Mouse (Mus musculus) cerebellum, adult 8-10 months (tissue): ENCODE measurements at regions not wholly inside any gene's neighbourhood (a gene's known extent, or its start where the extent isn't known, plus 50 kb on each side); places are given as distances from the start of the nearest gene placed in this dataset.
A peak's percentile ranks its signal among the peaks of the same experiment; 100 is the strongest.
"Not testable (repeated sequence)": the region's sequence is repeated elsewhere in the genome, so short reads cannot be mapped to it uniquely, and the experiment has no call there.

Experiments used
- DNase-seq: peaks from one replicate; pipeline ENCODE4 v3.0.0; 2022

DNA sequence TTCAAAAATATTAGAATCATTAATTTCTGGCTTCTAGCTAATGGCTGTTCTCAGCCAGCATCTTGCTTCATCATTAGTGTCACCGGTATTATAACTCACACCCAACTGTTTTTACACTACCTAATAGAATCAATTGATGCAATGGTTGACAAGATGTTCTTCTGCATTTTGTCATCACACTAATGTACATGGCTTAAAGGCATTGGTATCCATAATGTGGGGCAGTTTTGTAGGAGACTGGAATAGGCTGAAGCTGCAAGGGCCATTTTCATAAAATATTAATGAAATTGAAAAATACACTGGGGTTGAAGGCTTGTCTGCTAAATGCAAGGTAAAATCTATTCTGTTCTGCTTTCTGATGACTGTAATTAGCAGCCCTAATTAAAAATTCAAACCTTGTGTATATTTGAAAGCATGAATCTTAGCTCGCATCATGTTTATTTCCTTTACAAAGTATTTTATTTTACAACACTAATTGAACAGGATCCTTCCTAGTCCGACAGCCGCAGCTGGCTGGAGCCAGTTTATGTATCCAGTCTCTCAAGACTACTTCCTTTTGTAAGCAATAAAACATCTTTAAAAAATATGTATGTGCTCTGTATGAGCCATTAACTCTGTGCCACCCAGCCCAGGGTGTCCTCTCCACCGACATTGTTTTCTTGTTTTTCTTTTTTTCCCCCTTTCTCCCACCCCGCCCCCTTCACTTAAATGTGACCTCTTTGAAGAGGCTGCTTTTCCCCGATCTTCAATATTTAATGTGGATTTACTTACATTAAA is 259.6 kb downstream of the Pou4f1 start:
- no peak for DNase-seq

DNA sequence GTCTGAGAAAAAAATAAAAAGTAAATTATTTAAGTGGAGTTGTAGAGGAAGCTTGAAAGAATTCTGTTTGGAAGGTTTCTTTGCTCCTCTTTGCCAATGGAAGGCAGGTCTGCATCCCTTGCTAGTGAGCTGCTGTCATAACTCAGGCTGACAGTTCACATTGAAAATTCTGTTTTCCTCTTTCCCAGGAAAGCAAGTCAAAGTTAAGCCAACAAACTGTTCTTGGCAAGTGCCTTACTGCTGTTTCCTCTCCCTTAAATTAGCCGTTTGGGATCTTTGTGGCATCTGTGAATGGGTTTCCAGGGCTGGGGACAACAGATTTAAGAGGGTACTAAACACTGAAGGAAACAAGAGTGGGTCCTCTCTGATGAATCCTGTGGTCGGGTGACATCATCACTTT is 261.2 kb downstream of the Pou4f1 start:
- DNase-seq = no peak

- DNase-seq = no peak
Measured at GRCm38 (mm10) chr14:104203239-104203986, 264.4 kb downstream of the Pou4f1 start.

- no peak for DNase-seq
Measured at GRCm38 (mm10) chr14:104193198-104193597, 274.6 kb downstream of the Pou4f1 start.

DNA sequence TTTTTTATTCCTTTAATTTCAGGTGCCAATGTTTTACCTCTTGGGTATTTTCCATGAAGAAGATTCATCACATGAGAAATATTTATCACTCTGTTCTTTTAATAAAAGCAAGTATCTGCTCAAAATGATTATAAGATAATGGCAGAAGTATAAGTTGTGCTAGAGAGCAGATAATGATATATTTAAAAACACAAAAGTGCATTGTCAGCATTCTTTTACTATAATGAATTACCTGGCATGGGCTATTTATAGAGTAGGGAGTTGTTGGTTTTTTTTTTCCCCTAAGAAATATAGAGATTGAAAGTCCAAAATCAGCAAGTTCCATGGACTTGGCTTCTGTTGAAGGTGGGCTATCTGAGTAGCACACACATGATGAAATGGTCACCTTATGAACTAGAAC is 292.7 kb downstream of the Pou4f1 start:
- no peak for DNase-seq

- DNase-seq = peak; percentile 3
Measured at GRCm38 (mm10) chr14:104146841-104147240, 302.6 kb upstream of the Ednrb start.

GRCm38 (mm10) chr14:104145395-104145794 is 301.2 kb upstream of the Ednrb start:
- DNase-seq = no peak

DNA sequence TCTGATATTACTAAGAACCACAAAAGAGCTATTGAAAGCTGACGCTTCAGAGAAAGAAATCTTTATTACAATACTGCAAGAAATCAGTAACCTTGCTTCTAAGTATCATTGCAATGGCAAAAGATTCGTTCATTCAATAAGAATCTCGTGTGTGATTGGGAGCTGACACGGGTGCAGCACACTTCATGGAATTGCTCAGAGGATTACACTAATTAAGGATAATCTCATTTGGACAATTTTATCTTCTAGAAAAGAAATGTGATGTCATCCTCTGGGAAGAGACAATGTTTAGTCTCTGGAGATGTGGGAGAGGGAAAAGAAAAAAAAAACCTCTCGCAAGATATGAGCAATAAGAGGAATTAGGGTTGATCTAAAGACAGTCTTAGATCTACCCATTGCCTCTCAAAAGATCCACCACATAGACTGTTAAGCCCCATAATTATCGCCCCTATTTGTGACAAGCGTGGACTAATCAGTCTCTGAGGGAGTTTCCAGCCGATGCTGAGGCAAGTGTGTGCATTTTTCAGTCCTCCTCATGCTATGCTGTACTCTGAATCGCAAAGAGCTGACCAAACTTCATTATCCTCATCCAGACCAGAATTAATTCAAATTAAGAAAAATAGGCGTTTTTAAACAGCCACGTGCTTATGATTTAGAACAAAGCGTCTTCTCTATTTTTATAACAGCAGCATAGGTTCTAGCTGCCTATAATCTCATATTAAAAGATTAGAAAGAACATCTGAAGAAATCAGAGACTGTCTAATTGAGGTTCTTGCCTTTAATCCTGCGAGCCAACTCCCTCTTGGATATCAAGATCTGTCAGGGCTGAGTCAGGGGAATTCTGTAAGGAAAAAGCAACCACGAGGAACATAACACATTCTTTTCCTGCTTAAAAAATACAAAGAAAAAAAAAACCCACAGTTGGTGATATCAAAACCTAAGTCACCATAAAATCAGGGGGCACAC is 271.1 kb upstream of the Ednrb start:
- DNase-seq = no peak

- DNase-seq = no peak
Measured at GRCm38 (mm10) chr14:104114182-104114581, 270.0 kb upstream of the Ednrb start.

GRCm38 (mm10) chr14:104113448-104113847 is 269.2 kb upstream of the Ednrb start:
- DNase-seq = no peak

- no peak for DNase-seq
Measured at GRCm38 (mm10) chr14:104086381-104086780, 242.2 kb upstream of the Ednrb start.

GRCm38 (mm10) chr14:104064199-104064598 is 220.0 kb upstream of the Ednrb start:
- DNase-seq = not testable (repeated sequence)

- no peak for DNase-seq
Measured at GRCm38 (mm10) chr14:104053697-104054096, 209.5 kb upstream of the Ednrb start.

GRCm38 (mm10) chr14:104038628-104039325 is 194.6 kb upstream of the Ednrb start:
- DNase-seq = peak; percentile 33

DNA sequence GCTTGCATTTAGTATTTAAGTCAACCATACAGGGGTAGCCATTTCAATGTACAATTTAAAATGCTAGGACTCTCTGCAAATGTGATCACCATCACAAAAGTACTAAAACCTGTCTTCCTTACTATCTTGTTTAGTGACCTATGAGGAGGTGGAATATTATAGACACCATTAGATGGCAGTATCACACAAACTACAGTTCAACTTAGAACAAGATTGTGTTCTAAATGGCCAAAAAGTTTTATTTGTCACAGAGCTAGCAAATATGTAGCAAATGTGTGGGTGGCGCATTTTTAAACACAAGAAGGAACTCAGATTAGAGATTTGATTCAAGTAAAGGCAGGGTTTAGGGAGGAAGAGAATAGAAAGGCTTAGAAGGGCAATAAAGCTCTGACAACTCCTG is 189.4 kb upstream of the Ednrb start:
- no peak for DNase-seq

DNA sequence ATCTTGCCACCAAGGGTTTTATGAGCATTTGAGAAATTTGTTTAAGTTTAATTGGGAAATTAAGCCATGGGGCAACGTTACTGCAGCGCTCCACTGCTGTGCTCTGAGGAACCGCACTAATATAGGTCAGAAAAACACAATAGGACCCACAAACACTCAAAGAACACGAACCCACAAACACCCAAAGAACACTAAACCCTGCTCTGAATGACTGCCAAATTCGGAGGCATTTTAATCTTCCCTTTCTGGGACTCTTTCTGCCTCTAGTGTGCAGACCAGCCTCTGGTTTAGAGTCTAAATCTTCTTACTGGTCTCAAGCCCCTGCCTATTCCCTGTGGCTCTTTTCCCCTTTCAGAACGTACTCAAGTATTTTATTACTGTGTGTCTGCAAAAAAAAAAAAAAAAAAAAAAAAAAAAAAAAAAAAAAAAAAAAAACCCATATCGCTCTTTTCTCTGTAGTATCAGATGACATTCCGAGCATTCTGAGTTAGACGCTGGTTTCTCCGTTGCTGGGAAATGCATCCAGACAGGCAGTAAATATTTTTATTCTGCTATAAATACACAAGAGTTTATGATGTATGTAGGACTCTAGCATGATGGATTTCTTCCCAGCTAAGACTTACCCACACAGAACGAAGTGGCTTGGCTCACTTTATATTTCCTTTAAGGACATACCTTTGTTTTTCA is 186.7 kb upstream of the Ednrb start:
- DNase-seq = no peak

GRCm38 (mm10) chr14:104029668-104030530 is 185.7 kb upstream of the Ednrb start:
- DNase-seq = no peak

DNA sequence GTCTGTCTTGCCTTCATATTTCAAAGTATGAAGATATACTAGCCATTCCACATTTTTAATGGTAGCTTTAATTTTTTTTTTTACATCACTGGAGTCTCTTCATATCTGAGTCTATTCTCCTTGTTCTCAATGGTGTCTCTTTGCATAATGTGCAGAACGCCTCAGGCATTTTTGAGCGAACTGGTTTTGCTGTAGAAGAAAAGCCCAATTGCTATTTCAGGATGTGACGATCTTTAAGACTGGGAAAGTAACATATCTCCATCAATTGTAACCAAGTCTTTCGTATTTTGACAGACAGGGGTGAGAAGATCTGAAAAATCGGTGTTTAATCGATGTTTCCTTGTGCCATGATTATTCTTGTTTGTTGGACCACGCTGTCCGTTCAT is 183.7 kb upstream of the Ednrb start:
- DNase-seq = no peak

GRCm38 (mm10) chr14:104027077-104027899 is 183.1 kb upstream of the Ednrb start:
- DNase-seq = no peak

DNA sequence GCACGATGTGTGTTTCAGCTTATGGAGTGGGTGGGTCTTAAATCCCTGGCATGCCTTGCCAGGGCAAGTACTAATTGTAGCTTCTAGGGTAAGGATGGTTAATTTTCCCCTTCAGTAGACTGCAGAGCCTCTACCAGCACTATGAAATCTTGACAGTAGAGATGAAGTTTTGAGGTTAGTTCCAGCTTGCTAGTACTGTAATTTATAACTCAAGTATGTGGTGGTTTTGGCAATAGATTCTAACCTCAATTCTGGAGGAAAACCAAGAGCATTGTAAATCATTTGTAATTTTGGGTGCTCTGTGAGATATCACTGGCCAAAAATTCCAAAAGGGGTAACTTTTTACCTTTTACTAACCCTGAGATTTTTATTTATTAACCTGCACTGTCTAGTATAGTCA is 164.3 kb upstream of the Ednrb start:
- DNase-seq = no peak
